Mouse (Mus musculus): Measurements from ENCODE around the gene Siae. TPM values are rescaled to one million over a fixed set of nuclear protein-coding genes. Genes with fewer than 3 reads are reported as not detected.

The Siae gene
- polyA plus RNA-seq, 1 experiment from 2014 or later = 7.4 TPM

- whole genome bisulfite sequencing = 89% methylated on average over 1 of the region's 1 CpGs
Measured at GRCm38 (mm10) chr9:37681123-37681522, 125.6 kb downstream of the Siae start.

GRCm38 (mm10) chr9:37687288-37687940 is 131.9 kb downstream of the Siae start:
- Histone ChIP-seq H3K4me2 (no peak overlapping the region), H3K4me1 (no peaks in the 10 kb centered on the region; the same call in 1 of the 2 replicates), H3K27ac (no peak overlapping the region), H3K36me3 (replicated peaks) (no peaks in the 10 kb centered on the region), H3K9me3 (no peaks in the 10 kb centered on the region), H3K9ac (no peak overlapping the region), H3K4me3 (replicated peaks) (no peak overlapping the region), H3K27me3 (no peaks in the 10 kb centered on the region)
- WGBS = 73% methylated on average over 3 of the region's 3 CpGs
- no peak for ATAC-seq (ENCODE audit: low FRiP score)

More at GRCm38 (mm10) chr9:37681123-37681522, 125.6 kb downstream of the Siae start:
- Histone ChIP-seq H3K36me3 (replicated peaks) (no peaks in the 10 kb centered on the region), H3K9me3 (no peaks in the 10 kb centered on the region), H3K27me3 (no peaks in the 10 kb centered on the region), H3K4me2 (no peak overlapping the region), H3K4me3 (replicated peaks) (no peak overlapping the region), H3K27ac (no peak overlapping the region), H3K9ac (no peak overlapping the region), H3K4me1 (no peaks in the 10 kb centered on the region)
- ATAC-seq (ENCODE audit: low FRiP score) = no peak

DNA sequence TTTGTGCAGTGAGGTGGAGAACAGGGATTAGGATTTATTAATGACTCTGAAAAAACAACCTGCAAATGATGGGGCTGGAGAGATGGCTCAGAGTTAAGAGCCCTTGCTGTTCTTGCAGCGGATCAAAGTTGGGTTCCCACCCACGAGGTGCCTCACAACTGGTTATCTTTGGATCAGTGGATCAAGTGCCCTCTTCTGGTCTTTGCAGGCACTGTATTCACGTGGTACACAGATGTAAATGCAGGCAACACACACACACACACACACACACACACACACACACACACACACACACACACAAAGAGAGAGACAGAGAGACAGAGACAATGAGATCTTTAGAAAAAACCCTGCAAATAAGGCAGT is 132.4 kb downstream of the Siae start:
- no peak for ATAC-seq (ENCODE audit: low FRiP score)
- Histone ChIP-seq H3K36me3 (replicated peaks) (no peaks in the 10 kb centered on the region), H3K4me3 (replicated peaks) (no peak overlapping the region), H3K9ac (no peak overlapping the region), H3K27ac (no peak overlapping the region), H3K4me2 (no peak overlapping the region), H3K4me1 (no peaks in the 10 kb centered on the region; the same call in 1 of the 2 replicates), H3K27me3 (no peaks in the 10 kb centered on the region), H3K9me3 (no peaks in the 10 kb centered on the region)
- 43% methylated on average over 3 of the region's 3 CpGs for WGBS

GRCm38 (mm10) chr9:37689970-37690686 is 134.6 kb downstream of the Siae start:
- Histone ChIP-seq H3K4me3 (replicated peaks) (no peak overlapping the region), H3K27me3 (no peaks in the 10 kb centered on the region), H3K36me3 (replicated peaks) (no peaks in the 10 kb centered on the region), H3K4me1 (no peaks in the 10 kb centered on the region; the same call in 1 of the 2 replicates), H3K27ac (no peak overlapping the region), H3K4me2 (no peak overlapping the region), H3K9ac (no peak overlapping the region), H3K9me3 (no peaks in the 10 kb centered on the region)
- 0 out of 2 replicates have a peak, but pooled peaks have one; percentile 23 for ATAC-seq (ENCODE audit: low FRiP score)
- 44% methylated on average over 5 of the region's 5 CpGs for WGBS

Other genes starting within 250 kb of the Siae start
- 11.1 and 11.6 TPM in 2 replicates for gene Ccdc15, start 207.3 kb upstream of the Siae start, polyA plus RNA-seq (2016; fragmentation: Nextera tagmentation; extraction: Ambion mirVana)
- gene Hepacam, start 188.3 kb upstream of the Siae start, polyA plus RNA-seq (2016; fragmentation: Nextera tagmentation; extraction: Ambion mirVana) = 0.08 and 0.18 TPM in 2 replicates
- 4.8 and 5.4 TPM in 2 replicates for gene Robo4, start 153.8 kb upstream of the Siae start, polyA plus RNA-seq (2016; fragmentation: Nextera tagmentation; extraction: Ambion mirVana)
- 22.7 and 24.1 TPM in 2 replicates for gene Robo3, start 122.5 kb upstream of the Siae start, polyA plus RNA-seq (2016; fragmentation: Nextera tagmentation; extraction: Ambion mirVana)
- 46.9 and 47.3 TPM in 2 replicates for gene Msantd2, start 66.4 kb upstream of the Siae start, polyA plus RNA-seq (2016; fragmentation: Nextera tagmentation; extraction: Ambion mirVana)
- gene Esam, start 27.6 kb upstream of the Siae start, polyA plus RNA-seq (2016; fragmentation: Nextera tagmentation; extraction: Ambion mirVana) = 23.2 and 24.3 TPM in 2 replicates
- gene Vsig2, start 16.4 kb upstream of the Siae start, polyA plus RNA-seq (2016; fragmentation: Nextera tagmentation; extraction: Ambion mirVana) = 0.32 and 0.82 TPM in 2 replicates
- 3.8 and 4.2 TPM in 2 replicates for gene Nrgn, start 2.8 kb upstream of the Siae start, polyA plus RNA-seq (2016; fragmentation: Nextera tagmentation; extraction: Ambion mirVana)
- 18.9 and 21.2 TPM in 2 replicates for gene Spa17, start 58.0 kb downstream of the Siae start, polyA plus RNA-seq (2016; fragmentation: Nextera tagmentation; extraction: Ambion mirVana)
- 109 and 114 TPM in 2 replicates for gene Tbrg1, start 101.6 kb downstream of the Siae start, polyA plus RNA-seq (2016; fragmentation: Nextera tagmentation; extraction: Ambion mirVana)
- gene Panx3, start 113.5 kb downstream of the Siae start, polyA plus RNA-seq (2016; fragmentation: Nextera tagmentation; extraction: Ambion mirVana) = 0.19 TPM in 2 replicates
- gene Olfr160, start 160.6 kb downstream of the Siae start, polyA plus RNA-seq (2016; fragmentation: Nextera tagmentation; extraction: Ambion mirVana) = not detected in 2 replicates
- gene Olfr874, start 189.4 kb downstream of the Siae start, polyA plus RNA-seq (2016; fragmentation: Nextera tagmentation; extraction: Ambion mirVana) = not detected in 2 replicates
- gene Olfr875, start 216.2 kb downstream of the Siae start, polyA plus RNA-seq (2016; fragmentation: Nextera tagmentation; extraction: Ambion mirVana) = not detected in 2 replicates
- not detected in 2 replicates for gene Olfr876, start 247.3 kb downstream of the Siae start, polyA plus RNA-seq (2016; fragmentation: Nextera tagmentation; extraction: Ambion mirVana)